Mouse (Mus musculus): ENCODE results near the gene Supt20.
"Not testable (repeated sequence)": the region's sequence is repeated elsewhere in the genome, so short reads cannot be mapped to it uniquely, and the experiment has no call there.

The Supt20 gene

DNA sequence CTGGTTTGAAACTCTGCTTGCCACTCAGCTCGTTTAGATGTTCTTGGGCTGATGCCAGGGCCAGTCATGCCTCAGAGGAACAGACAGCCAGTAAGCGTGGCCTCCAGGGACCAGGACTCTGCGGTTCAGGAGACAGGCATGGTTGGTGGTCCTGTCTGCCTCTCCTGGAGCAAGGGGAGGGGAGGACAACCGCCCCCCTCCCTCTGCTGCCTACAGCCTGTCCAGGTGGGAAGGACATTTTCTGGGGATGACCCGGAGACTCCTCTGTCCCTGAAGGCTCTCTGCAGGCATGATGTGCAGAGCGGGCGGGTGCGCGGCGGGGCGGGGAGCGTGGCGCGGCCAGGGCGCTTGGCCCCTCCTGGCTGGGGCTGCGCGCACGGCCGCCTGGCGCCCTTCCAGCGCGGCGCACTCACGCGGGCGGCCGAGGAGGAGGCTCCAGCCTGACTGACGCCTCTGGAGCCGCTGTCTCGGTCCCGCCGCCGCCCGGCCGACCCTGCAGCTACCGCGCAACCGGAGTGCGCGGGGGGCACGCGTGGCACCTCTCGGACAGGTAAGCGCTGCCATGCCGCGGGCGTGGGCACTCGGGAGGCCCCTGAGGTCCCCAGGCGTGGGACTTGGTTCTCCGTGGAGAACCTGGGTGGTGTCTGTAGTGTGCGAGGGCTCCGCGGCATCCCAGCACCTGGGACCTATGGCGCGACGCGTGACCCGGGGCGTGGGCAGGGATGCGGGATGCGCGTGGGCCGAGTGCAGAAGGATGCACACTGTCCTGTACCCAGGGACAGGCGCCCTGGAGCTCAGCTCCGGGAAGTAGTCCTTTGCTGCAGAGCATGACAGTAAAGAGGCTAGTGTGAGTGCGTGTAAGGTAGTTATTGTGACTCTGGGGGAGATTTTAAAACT is 62.8 kb downstream of the Supt20 start, which contains the start of gene Smad9:
TSS of gene Smad9 (plus strand) at position 438 of the 897 bp plus-strand sequence.
- intact Hi-C loops (cut with DNase I) = no loop called here

DNA sequence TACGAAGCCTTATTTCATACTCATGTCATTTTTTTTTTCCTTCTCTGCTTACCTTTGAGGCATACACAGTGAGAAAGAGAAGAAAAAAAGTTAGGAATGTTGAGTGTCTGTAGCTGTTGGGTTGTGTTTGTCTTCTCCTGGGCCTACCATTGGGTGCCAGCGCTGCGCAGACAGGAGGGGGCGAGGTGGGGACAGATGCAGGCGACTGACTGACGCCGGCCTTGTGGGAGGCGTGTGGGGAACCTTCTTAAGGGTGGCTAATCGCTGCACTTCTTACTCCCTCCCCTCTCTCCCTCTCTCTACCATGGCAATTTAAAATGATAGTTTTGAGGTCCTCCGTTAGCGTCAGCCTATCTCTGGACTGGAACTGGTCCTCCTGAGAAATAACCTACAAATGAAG is 63.5 kb downstream of the Supt20 start:
- intact Hi-C loops (cut with DNase I) = no loop called here

DNA sequence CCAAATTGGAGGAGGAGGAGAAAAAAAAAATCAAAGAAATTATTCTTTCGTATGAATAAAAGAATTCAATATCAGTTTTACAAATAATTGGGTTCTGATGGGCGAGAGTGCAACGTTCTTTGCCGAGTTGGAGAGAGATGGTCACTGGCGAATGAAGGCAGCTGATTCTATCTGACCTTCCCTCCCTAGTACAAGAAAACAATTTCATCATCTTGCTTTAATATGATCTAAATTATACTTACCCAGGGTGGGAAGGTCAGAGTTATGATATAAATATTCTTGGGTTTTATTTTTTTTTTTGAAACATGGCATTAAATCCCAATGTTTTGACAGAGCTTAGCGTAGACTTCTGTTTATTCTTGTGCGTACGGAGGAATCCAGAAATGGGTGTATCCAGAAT is 64.8 kb downstream of the Supt20 start:
- intact Hi-C loops (cut with DNase I) = no loop called here

DNA sequence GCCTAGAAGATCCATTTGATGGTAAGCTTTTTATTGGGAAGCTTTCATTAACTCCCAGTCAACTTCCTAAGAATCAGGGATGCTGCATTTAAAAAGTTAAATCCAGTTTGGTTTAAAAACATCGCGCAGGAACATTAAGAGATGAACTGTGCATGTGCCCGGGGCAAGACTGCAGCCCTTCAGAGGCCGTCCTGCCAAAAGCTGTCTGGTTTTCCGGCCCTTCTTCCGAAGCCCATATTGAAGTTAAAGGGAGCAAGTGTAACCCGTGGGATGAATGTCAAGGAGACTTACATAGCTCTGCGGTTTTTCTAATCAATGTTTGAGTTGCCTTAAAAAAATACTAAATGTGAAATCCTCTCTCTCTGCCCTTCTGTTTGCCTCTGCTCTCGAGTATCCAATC is 66.6 kb downstream of the Supt20 start:
- intact Hi-C loops (cut with DNase I) = no loop called here

DNA sequence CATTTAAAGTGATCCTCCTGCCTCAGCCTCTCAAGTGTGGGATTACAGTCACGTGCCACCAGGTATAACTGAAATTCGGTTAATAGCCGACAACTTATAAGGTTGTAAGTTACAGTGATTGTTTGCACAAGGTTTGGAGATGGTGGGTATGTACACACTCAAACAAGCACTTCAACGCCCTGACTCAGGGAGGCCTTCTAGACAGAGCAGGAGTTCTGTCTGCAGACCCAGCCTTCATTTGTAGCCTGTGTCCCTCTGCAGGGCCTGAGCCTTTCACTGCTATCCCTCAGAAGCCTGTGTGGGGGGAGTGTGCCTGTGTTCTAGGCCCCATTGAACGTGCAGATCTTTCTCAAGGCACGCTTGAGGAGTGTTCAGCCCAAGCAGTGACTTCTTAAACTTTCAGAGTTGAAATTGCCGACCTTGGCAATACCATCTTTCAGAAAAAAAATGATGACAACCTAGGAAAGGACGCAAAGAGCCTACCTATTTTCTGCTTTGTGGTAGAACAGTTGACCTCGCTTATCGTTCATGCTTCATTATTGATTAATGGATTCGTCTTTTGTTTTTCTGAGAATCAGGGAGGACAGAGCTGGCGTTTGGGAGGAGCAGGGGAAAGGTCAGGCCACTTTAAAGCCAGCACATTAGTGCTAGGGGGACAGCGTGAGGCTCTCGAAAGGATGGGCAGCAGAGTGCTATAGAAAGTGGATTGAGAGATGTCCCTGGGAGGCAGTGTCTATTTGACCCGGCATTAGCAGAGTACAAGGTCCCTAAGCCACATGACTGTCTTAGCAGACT is 67.9 kb downstream of the Supt20 start:
- intact Hi-C loops (cut with DNase I) = no loop called here

DNA sequence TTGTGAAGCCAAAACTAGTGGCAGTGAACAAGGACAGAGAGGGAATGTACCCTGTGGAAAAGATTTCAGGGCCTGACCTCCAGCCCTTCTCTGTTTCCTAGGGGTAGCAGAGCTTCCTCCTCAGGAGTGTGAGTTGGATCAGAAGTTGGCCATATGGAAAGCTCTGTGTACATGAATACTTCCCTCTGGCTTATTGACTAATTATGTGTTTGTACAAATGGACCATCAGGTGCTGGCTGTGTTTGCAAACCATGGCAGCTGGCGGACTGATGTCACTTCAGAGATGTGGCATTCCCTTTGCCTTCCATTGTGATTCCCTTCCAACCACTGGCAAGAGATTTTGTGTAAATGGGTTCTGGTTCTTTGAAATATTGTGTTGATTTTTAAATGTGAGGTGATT is 68.7 kb downstream of the Supt20 start:
- intact Hi-C loops (cut with DNase I) = no loop called here

DNA sequence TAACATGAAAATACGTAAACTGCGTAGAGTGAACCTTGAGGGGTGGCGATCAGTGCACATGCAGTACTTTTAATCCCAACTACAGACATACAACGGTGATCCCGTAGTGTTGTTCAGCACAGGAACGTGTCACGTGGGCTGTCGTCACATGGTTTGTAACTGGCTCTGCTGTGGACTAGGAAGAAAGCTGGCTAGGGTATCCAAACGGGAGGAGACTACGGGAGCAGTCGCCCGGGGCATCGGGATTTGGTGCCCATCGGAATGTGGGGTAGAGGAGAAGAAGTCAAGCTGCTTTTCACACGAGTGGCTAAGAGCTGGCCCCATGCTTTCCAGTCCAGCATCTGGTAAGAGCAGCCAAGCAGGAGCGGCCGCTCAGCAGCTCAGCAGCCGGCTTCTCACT is 71.8 kb downstream of the Supt20 start:
- intact Hi-C loops (cut with DNase I) = no loop called here

DNA sequence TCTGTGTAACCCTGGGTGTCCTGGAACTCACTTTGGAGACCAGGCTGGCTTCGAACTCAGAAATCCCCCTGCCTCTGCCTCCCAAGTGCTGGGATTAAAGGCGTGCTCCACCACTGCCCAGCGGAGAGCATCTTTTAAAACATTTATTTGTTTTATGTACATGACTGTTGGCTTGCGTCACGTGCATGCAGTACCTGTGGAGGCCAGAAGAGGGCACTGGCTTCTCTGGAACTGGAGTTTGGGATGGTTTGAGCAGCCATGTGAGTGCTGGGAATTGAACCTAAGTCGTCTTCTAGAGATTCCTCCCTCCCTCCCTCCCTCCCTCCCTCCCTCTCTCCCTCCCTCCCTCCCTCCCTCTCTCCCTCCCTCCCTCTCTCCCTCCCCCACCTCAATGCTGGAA is 72.9 kb downstream of the Supt20 start:
- intact Hi-C loops (cut with DNase I) = not testable (repeated sequence)

GRCm38 (mm10) chr3:54766034-54766433 is 73.4 kb downstream of the Supt20 start:
- intact Hi-C loops (cut with DNase I) = no loop called here

DNA sequence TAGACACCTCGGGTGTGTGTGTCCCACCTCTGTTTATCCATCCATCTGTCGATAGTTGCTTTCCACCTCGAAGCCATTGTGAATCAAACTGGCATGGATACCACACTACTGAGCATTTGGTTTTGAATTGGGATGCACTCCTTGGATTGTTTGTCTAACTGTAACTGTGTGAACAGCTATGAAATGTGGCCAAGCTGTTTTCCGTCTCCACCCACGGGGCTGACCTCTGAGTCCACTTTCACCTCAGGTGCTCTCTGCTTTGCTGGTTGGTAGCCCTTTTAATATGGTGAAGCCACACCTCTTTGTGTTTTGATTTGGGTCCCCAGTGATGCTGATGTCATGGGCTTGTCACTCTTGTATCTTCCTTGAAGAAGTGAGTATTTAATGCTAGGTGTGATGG is 74.2 kb downstream of the Supt20 start:
- intact Hi-C loops (cut with DNase I) = no loop called here

DNA sequence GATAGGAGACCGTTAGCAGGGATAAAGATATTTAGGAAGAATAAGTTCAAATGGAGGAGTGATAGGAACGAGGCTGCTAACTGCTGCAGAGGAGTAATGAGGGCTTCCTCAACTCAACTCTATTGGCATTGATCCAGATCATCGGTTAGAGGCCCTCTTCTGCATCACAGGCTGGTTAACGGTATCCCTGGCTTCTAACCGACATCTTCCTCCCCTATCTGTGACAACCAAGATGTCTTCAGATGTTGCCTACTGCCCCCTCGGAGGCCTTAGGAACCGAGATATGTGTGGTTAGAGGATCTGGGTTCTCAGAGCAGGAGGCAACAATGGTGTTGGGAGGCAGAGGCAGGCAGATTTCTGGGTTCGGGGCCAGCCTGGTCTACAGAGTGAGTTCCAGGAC is 76.0 kb downstream of the Supt20 start:
- intact Hi-C loops (cut with DNase I) = no loop called here

DNA sequence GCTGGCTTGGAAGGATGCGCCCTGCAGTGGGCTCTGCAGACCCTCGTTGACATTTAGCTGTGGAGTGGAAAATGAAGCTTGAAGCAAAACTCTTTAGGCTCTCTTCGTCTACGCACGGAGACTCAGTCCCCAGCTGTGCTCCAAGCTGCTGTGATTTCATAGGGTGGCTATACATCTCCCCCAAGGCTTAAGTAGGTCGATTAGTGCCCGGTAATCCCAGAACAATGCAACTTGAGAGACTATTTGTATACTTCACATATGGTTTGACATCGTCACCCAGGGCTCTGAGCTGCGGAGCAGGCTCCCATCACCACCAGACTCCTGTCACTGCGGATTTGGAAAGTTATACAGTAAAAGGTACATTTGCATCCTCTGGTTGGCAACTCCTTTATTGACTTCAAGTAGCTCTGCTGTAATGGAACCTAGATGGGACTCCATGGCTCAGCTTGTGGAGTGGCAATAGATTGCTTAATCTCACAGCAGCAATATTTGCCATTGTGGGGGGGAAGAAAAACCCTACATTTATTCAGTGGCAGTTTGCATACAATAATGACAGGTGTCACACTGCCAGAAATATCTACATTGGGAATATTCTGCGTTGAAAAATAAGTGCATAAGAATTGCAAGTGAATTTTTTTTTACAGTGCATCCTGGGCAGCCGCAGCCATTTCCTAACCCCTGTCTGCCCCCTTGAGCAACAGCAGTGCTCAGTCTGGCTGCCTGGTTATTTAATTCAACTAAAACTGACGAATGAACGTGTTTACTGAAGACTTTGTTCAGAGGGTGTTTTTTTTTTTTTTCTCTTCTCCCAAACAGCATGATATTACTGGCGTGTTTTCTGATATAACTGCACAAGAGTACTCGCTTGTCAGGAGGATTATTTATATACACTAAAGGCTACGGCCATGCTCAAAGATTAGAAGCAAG is 77.0 kb downstream of the Supt20 start:
- intact Hi-C loops (cut with DNase I) = no loop called here

DNA sequence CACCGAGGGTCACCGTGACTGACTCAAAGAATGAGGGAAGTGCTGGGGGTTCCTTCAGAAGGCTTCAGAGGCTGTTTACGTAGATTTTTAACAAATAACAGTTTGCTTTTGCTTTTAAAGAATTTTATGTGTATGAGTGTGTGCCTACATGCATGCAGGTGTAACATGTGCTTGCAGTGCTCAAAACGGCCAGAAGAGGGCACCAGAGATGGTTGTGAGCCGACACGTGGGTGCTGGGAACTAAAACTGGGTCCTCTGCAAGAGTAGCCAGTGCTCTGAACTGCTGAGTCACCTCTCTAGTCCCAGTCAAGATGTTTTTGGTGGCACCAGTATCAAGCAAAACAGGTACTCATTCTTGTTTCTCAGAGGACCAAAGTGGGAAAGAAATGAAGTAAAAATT is 81.0 kb downstream of the Supt20 start:
- intact Hi-C loops (cut with DNase I) = no loop called here

- intact Hi-C loops (cut with DNase I) = no loop called here
Measured at GRCm38 (mm10) chr3:54775989-54776631, 83.5 kb downstream of the Supt20 start.
